Mouse (Mus musculus) forebrain, embryonic 12.5 days (tissue): Measurements from ENCODE around the gene Gm37240. TPM values are rescaled to one million over a fixed set of nuclear protein-coding genes. Genes with fewer than 3 reads are reported as not detected.
"Not testable (repeated sequence)": the region's sequence is repeated elsewhere in the genome, so short reads cannot be mapped to it uniquely, and the experiment has no call there.

Experiments used
- ATAC-seq: fragments of 200-750 bp; cut with Nextera tagmentation; 2 replicates; pipeline ENCODE4 v1.8.0; 2017; ENCODE audit warnings: moderate TSS enrichment; ENCODE audit not compliant: low FRiP score
- H3K27ac ChIP-seq: fragments of 300-500 bp; sonication (generic); 2 replicates; pipeline ENCODE4 v1.5.1; 2016; ENCODE audit warnings: mild to moderate bottlenecking
- H3K27me3 ChIP-seq: fragments of 300-500 bp; sonication (generic); 2 replicates; pipeline ENCODE4 v1.6.1; 2016; ENCODE audit warnings: mild to moderate bottlenecking
- H3K36me3 ChIP-seq: fragments of 300-500 bp; sonication (generic); replicated peaks from 2 replicates; pipeline ENCODE4 v1.6.1; 2016; ENCODE audit warnings: mild to moderate bottlenecking
- H3K4me1 ChIP-seq: fragments of 300-500 bp; sonication (generic); 2 replicates; pipeline ENCODE4 v1.6.1; 2016
- H3K4me2 ChIP-seq: fragments of 300-500 bp; sonication (generic); 2 replicates; pipeline ENCODE4 v1.6.1; 2016; ENCODE audit warnings: mild to moderate bottlenecking, moderate library complexity
- H3K4me3 ChIP-seq: fragments of 300-500 bp; sonication (generic); replicated peaks from 2 replicates; pipeline ENCODE4 v1.5.1; 2016; ENCODE audit warnings: mild to moderate bottlenecking
- H3K9ac ChIP-seq: fragments of 300-500 bp; sonication (generic); 2 replicates; pipeline ENCODE4 v1.6.1; 2016; ENCODE audit warnings: mild to moderate bottlenecking
- H3K9me3 ChIP-seq: fragments of 300-500 bp; sonication (generic); 2 replicates; pipeline ENCODE4 v1.6.1; 2016
- WGBS: fragments of 180-500 bp; shearing (Covaris S2); methylation state at CpG from one replicate; pipeline ENCODE4 v1.1.7; 2016; 5-methylcytosine and 5-hydroxymethylcytosine counted together
- polyA plus RNA-seq: library from polyadenylated mRNA; unstranded; fragments of >200 nt; fragmentation: Nextera tagmentation; extraction: Ambion mirVana; gene quantifications from 2 replicates; pipeline ENCODE4 v1.2.1, GENCODE M21; 2016

The Gm37240 gene
- polyA plus RNA-seq, 1 experiment from 2014 or later: 0.57 TPM

DNA sequence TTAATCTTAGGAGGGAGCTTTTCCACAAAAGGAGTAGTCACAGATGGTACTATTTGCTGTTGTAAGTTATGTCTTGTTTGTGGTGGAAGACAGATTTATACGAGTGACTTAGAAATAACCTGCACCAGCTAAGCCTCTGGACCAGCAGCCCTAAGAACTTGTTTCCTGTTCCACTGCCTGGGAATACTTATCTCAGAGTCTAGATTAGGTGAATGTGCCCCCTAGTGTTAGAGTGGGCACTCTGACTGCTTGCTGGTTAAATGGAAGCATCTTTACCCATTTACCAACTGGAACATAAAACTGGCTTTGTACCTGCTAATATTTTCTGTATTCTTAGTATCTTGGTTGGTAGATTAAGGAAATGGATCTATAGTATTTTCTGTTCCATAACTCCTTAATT lies 997.7 kb downstream of the Gm37240 start:
- no peaks in the 10 kb centered on the region for H3K9me3 ChIP-seq
- no peak for ATAC-seq
- WGBS: 82% methylated on average over 1 of the region's 1 CpGs
- no peak overlapping the region for H3K4me3 ChIP-seq
- no peak overlapping the region for H3K27ac ChIP-seq
- H3K9ac ChIP-seq: no peak overlapping the region
- H3K36me3 ChIP-seq: no peaks in the 10 kb centered on the region; the same call in 1 of the 2 replicates
- no peaks in the 10 kb centered on the region for H3K4me1 ChIP-seq
- H3K4me2 ChIP-seq: no peak overlapping the region
- no peaks in the 10 kb centered on the region for H3K27me3 ChIP-seq

DNA sequence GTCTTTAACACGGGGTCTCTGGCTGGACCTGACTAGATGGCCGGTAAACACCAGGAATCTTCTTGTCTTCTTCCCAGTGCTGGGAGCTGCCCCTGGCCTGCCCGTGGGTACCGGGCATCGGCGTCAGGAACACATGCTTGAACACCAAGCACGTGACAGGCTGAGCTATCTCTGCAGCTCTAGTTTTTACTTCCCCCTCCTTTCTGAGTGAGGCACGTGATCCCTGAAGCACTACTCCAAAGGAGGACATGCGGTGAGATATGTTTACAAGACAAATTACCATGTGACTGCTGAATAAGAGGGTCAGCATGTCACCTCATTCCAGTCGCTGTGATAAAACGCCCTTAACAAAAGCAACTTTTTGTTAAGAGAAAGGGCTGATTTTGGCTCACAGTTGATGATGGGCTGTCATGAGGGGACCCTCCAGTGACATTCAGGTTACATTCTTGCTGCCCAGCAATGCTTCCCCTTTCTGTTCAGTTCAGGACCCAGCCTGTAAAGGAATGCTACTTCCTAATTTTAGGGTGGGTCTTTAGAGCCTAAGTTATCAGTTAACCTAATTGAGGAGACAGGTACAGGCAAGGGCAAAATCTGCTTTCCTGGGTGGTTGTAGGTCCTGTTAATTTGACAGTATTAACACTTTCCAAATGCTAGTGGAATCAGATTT lies 1003.4 kb downstream of the Gm37240 start:
- Histone ChIP-seq H3K4me3 (no peak overlapping the region), H3K4me1 (peaks cover 3% of the 10 kb centered on the region; the same call in 1 of the 2 replicates), H3K4me2 (no peak overlapping the region), H3K27ac (no peak overlapping the region), H3K9ac (no peak overlapping the region), H3K9me3 (no peaks in the 10 kb centered on the region), H3K27me3 (no peaks in the 10 kb centered on the region), H3K36me3 (no peaks in the 10 kb centered on the region)
- ATAC-seq: no peak
- 68% methylated on average over 11 of the region's 11 CpGs for WGBS

DNA sequence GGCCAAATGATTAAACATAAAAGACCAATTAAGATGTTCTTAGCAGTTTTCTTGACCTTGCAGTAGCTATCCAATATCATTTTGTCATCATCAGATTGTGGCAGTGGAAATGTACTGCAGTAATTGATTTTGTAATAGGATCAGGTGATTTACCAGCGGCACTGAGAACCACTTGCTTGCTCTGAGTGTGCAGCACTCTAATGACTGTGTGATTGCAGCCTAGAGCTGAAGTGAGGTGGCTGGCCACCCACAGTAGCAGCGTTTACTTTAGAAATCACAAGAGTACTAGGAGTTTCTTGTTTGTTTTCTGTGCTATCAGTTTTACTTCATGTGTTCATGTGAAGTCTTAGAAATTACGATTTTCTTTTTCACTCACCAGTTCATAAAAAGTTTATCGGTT lies 1011.1 kb downstream of the Gm37240 start:
- 85% methylated on average over 4 of the region's 4 CpGs for WGBS
- H3K9ac ChIP-seq: no peak overlapping the region
- ATAC-seq: no peak
- H3K9me3 ChIP-seq: no peaks in the 10 kb centered on the region
- H3K27me3 ChIP-seq: no peaks in the 10 kb centered on the region
- H3K27ac ChIP-seq: no peak overlapping the region
- H3K4me2 ChIP-seq: no peak overlapping the region
- H3K36me3 ChIP-seq: no peaks in the 10 kb centered on the region
- H3K4me1 ChIP-seq: no peaks in the 10 kb centered on the region
- no peak overlapping the region for H3K4me3 ChIP-seq

DNA sequence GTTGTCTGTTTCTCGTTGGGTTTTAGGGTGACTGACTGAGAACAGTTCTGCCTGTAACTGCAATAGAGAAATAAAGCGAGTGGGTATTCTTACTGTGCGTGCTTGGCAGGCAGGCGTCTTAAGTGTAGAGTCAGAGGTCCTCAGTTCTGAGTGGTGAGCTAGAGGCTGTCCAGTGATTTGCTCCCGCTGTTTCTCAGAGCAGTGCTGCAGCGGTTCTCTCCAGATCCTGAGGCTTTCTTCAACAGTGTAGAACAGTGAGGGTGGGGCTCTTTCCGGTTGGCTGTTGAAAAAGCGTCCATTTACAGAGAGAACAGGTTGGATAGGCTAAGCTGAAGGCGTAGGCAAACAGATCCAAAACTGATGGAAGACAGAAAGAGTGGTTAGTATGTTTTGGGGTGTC lies 1012.0 kb downstream of the Gm37240 start:
- H3K27ac ChIP-seq: no peak overlapping the region
- H3K36me3 ChIP-seq: no peaks in the 10 kb centered on the region
- no peak for ATAC-seq
- H3K4me3 ChIP-seq: no peak overlapping the region
- H3K4me1 ChIP-seq: no peaks in the 10 kb centered on the region
- H3K9ac ChIP-seq: no peak overlapping the region
- no peak overlapping the region for H3K4me2 ChIP-seq
- no peaks in the 10 kb centered on the region for H3K9me3 ChIP-seq
- 79% methylated on average over 9 of the region's 9 CpGs for WGBS
- no peaks in the 10 kb centered on the region for H3K27me3 ChIP-seq

DNA sequence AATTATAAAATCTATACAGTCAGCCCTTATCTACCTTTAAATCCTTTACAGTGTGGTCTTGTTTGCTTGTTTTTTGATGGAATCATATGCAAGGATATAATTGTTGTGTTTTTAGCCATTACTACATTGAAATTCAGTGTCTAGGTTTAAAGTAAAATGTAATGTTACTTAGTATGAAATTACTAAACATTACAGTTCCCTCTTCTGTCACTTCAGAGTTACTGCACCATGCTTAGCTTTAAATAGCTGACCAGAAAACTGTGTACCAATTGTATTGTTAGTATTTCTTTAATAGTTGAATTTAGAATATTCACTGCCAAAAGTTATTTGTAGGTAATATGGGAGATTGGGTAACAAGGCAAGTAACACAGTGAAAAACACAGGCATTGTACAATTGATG lies 1017.2 kb downstream of the Gm37240 start:
- ATAC-seq: no peak
- no peaks in the 10 kb centered on the region for H3K36me3 ChIP-seq
- H3K9me3 ChIP-seq: no peaks in the 10 kb centered on the region
- no peak overlapping the region for H3K4me3 ChIP-seq
- H3K9ac ChIP-seq: no peak overlapping the region
- H3K27ac ChIP-seq: no peak overlapping the region
- H3K27me3 ChIP-seq: no peaks in the 10 kb centered on the region
- no peak overlapping the region for H3K4me2 ChIP-seq
- peaks cover 7% of the 10 kb centered on the region for H3K4me1 ChIP-seq

DNA sequence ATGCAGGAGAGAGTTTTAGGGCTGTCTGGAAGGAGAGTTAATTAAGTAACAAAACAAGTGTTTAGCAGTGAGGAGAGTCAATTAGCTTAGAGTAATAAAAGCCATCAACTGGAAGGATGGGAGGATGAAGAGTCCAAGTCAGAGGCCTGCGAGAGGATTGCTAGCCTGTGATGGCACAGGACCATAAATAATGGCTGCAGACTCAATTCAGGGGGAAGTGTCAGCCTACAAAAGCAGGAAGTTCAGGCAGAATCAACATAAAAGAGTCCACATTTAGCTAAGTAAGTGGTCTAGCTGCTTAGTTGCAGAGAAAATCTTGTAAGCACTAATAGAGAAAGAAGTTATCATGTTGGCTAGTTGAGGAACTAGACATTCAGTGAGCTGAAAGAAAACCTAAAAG lies 1019.3 kb downstream of the Gm37240 start:
- H3K36me3 ChIP-seq: no peaks in the 10 kb centered on the region
- H3K4me2 ChIP-seq: no peak overlapping the region
- H3K4me3 ChIP-seq: no peak overlapping the region
- H3K9me3 ChIP-seq: no peaks in the 10 kb centered on the region
- peaks cover 7% of the 10 kb centered on the region for H3K4me1 ChIP-seq
- H3K9ac ChIP-seq: no peak overlapping the region
- 12% methylated on average over 1 of the region's 1 CpGs for WGBS
- ATAC-seq: no peak
- H3K27ac ChIP-seq: no peak overlapping the region
- no peaks in the 10 kb centered on the region for H3K27me3 ChIP-seq

DNA sequence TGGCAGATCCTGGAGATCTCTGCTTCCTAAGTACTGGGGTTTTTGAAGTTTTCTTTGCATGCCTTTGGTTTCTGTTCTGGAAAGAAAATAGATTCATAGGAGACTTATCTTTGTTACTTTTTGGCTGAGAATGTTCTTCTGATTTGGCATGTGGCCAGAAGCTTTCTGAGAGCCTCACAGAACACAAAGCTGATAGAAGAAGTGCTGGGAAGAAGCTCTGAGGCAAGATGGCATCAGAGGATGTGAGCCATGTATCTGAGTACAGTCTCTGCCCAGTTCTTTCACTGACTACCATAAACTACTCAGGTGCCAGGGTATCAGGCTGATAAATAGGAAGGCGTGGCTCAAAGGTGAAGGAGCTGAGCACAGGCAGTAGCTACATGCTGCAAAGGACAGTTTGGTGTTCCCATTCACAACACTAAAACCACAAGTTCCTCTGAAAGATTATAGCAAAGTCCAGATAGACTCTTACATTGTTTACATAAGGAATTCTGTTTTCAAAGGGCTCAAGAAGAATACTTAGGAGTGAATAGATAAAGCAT lies 1019.8 kb downstream of the Gm37240 start:
- Histone ChIP-seq H3K27ac (no peak overlapping the region), H3K36me3 (no peaks in the 10 kb centered on the region), H3K27me3 (no peaks in the 10 kb centered on the region), H3K4me2 (no peak overlapping the region), H3K4me3 (no peak overlapping the region), H3K9ac (no peak overlapping the region), H3K9me3 (no peaks in the 10 kb centered on the region), H3K4me1 (peaks cover 7% of the 10 kb centered on the region)
- no peak for ATAC-seq
- WGBS: 89% methylated on average over 1 of the region's 1 CpGs

DNA sequence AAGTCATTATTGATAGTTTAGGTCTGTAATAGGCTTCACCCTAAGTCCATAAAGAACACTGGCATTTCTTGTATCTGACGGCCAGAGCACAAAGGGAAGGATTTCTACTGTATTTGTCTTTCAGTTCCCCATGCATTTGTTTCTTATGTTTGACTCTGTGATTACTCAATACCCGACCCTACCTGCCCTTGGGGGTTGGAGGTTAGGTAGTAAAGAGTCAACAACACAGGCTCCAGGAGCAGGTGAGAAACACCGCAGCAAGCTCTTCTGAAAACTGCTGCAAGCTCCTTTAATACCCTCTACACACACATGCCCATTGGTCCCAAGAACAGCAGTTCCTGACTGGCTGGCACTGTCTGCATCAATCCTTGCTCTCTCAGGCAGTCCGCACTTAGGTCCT lies 1020.5 kb downstream of the Gm37240 start:
- no peak overlapping the region for H3K4me2 ChIP-seq
- no peaks in the 10 kb centered on the region for H3K36me3 ChIP-seq
- H3K27me3 ChIP-seq: no peaks in the 10 kb centered on the region
- ATAC-seq: no peak
- peaks cover 7% of the 10 kb centered on the region for H3K4me1 ChIP-seq
- H3K4me3 ChIP-seq: no peak overlapping the region
- no peak overlapping the region for H3K9ac ChIP-seq
- WGBS: 85% methylated on average over 4 of the region's 4 CpGs
- H3K9me3 ChIP-seq: no peaks in the 10 kb centered on the region
- no peak overlapping the region for H3K27ac ChIP-seq

DNA sequence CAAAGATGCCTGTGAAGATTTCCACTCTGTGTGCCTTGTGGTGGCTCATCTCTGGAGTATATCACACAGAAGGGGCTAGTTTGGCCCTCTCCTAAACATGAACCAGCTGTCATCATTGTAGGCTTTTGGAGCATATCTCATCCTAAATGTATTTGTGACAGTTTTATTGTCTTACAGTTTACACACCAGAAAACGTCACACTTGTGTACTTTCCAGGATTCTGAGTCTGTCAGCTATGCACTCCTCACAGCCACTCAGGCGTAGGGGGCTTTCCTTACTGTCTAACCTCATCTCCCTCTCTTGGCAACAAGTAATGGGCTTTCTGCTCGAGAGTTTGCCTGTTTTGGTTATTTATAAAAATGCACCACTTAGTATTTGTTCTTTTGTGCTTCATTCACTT lies 1021.6 kb downstream of the Gm37240 start:
- Histone ChIP-seq H3K4me1 (peaks cover 7% of the 10 kb centered on the region), H3K9me3 (no peaks in the 10 kb centered on the region), H3K27ac (no peak overlapping the region), H3K9ac (no peak overlapping the region), H3K4me2 (no peak overlapping the region), H3K27me3 (no peaks in the 10 kb centered on the region), H3K36me3 (no peaks in the 10 kb centered on the region), H3K4me3 (no peak overlapping the region)
- WGBS: 80% methylated on average over 3 of the region's 3 CpGs
- ATAC-seq: no peak

DNA sequence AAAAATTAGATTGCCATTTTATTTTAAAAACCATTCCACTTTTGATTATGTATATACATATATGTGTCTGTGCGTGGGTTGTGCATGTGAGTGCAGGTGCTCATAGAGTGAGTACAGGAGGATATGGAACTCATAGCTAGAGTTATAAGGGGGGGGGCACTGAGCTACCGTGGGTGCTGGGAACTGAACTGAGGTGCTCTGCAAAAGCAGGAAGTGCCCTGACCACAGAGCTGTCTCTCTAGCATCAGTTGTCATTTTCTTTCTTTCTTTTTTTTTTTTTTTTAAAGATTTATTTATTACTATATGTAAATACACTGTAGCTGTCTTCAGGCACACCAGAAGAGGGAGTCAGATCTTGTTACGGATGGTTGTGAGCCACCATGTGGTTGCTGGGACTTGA lies 1025.5 kb downstream of the Gm37240 start:
- H3K9me3 ChIP-seq, H3K9ac ChIP-seq, H3K27me3 ChIP-seq, H3K4me3 ChIP-seq, ATAC-seq, H3K36me3 ChIP-seq, H3K27ac ChIP-seq, H3K4me2 ChIP-seq, H3K4me1 ChIP-seq: not testable (repeated sequence)
- WGBS: 97% methylated on average over 3 of the region's 3 CpGs

DNA sequence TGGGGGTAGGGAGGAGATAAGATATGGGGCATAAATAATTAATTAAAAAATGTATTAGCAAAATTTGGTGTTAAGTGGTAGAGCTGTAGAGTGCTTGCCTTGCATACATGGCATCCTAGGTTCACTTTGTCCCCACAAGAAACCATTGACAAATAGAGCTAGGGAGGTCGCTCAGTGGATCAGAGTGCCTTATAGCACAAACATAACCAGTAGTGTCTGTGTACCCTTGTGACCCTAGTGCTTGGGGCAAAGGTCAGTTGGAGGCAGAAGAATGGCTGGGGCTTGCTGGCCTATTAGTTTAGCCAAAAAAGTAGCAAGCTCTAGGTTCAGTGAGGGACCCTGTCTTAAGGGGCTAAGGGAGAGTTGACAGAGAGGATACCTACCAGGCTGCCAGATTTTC lies 1026.6 kb downstream of the Gm37240 start:
- no peak overlapping the region for H3K4me2 ChIP-seq
- H3K36me3 ChIP-seq: no peaks in the 10 kb centered on the region
- no peak overlapping the region for H3K9ac ChIP-seq
- 81% methylated on average over 1 of the region's 1 CpGs for WGBS
- no peaks in the 10 kb centered on the region for H3K27me3 ChIP-seq
- H3K4me3 ChIP-seq: no peak overlapping the region
- no peaks in the 10 kb centered on the region for H3K4me1 ChIP-seq
- no peak overlapping the region for H3K27ac ChIP-seq
- no peak for ATAC-seq
- no peaks in the 10 kb centered on the region for H3K9me3 ChIP-seq

DNA sequence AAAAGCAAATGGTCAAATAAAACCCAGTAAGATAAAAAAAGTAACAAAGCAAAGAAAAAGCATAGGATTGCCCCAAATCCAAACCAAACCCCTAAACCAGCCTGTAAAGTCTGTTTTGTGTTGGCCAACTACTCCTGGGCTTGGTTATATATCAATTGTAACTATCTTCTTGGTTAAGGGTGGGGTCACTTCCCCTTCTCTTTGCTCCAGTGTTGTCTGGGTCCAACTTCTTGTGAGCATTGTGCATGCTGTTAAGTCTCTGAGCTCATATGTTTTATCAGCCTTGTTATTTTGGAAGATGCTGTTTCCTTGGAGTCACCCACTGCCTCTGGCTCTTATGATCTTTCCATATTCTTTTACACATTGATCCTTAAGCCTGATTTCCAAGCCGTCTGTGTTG lies 1032.9 kb downstream of the Gm37240 start:
- 76% methylated on average over 1 of the region's 1 CpGs for WGBS
- H3K4me3 ChIP-seq: no peak overlapping the region
- H3K27me3 ChIP-seq: no peaks in the 10 kb centered on the region
- no peaks in the 10 kb centered on the region for H3K36me3 ChIP-seq
- no peak overlapping the region for H3K9ac ChIP-seq
- H3K9me3 ChIP-seq: no peaks in the 10 kb centered on the region
- H3K4me2 ChIP-seq: no peak overlapping the region
- no peak for ATAC-seq
- H3K4me1 ChIP-seq: no peaks in the 10 kb centered on the region
- no peak overlapping the region for H3K27ac ChIP-seq

DNA sequence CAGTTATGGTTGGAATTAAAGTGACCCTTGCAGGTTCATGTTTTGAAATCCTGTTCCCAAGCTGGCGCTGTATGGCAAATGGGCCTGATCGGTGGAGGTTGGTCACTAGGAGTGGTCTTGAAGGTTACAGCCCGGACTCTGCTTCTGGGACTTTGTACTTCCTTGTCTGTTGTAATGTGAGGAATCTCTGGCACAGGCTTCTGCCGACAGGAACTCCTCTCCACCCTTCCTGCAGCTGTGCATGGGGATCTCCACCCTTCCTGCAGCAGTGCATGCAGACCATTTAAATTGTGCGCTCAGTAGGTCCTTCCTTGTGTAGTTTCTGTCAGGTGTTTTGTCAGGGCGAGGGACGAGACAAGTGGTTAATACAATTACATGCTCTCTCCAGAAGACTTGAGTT lies 1034.4 kb downstream of the Gm37240 start:
- Histone ChIP-seq H3K9me3 (no peaks in the 10 kb centered on the region), H3K4me2 (no peak overlapping the region), H3K27ac (no peak overlapping the region), H3K36me3 (no peaks in the 10 kb centered on the region), H3K27me3 (no peaks in the 10 kb centered on the region), H3K4me1 (no peaks in the 10 kb centered on the region), H3K4me3 (no peak overlapping the region), H3K9ac (no peak overlapping the region)
- 90% methylated on average over 7 of the region's 7 CpGs for WGBS
- no peak for ATAC-seq
